Mouse (Mus musculus) A20 (cell line): Measurements from ENCODE around the gene Celsr1.

Experiments used
- DNase-seq: peaks from one replicate; pipeline ENCODE4 v3.0.0-alpha.2; 2011; ENCODE audit warnings: low read depth, low spot score

Gene Celsr1

DNA sequence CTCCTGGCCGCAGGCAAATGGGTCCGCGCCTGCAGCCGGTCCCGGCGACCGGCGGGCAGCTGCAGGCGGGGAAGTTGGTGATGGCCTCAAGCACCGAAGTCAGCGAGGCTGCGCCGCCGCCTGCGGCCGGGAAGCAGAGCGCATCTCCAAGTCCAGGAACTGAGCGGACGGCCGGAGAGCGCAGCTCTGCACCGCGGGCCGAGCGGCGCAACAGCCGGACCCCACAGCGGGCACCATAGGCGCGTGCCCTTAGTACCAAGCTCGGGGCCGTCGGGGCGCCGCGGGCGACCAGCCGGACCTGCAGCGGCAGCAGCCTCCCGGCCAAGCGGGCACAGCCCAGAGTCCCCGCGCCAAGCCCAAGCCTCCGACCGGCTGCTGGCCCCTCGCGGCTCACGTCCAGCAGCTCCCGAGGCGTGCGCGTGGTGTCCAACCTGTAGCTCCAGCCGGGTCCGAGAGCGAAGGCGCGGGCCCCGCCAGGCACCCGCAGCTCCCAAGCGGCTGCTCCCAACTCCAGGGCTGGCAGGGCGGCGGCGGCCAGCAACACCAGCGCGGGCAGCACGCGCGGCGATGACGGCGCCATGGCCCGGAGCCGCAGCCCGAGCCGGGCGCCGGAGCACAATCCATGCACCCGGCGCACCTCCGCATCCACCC, at the start of gene Celsr1:
Gene Celsr1 (minus strand): TSS at position 587 of the 651 bp plus-strand sequence.
- no peak for DNase-seq

DNA sequence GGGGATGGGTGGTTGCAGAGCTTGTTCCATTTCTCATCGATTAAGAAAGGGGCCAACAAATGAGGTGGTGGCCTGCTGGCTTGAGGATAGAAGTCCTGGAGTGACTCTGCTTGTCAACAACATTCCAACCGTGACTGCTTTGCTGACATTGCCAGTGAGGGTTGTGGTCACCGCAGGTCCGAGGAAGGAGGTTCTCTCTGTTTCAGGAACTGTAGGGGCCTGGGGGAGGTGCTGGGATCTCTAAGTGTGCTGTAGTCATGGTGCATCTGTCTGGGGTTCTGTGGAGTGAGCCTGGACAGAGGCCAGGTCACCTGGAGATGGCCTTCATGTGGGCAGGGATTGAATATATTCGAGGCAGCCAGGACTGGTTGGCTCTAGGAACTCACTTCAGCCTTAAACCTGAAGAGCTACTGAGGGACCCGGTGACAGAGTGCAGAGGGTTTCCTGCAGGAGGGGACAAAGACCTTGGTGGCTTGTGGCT, 49.7 kb upstream of the Celsr1 start:
- DNase-seq = no peak

DNA sequence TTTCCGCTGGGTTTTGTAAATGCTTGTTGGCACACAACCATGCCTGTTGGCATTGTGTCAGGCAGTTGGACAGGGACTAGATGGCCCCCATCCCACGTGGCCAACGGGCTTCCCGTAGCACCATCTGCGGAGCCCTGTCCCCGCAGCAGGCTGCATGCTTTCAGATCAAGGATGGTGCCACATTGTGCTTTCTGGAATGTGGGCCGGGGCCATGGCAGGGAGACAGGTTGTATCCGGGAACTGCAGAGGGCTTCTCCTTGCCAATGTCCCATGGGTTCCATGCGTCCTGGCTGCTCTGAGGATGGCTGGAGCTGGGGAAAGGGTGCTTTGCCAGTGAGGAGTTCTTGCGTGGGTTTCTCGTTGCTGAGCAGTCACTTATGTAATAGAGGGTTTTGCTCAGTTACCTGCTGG, 49.0 kb upstream of the Celsr1 start:
- no peak for DNase-seq

DNA sequence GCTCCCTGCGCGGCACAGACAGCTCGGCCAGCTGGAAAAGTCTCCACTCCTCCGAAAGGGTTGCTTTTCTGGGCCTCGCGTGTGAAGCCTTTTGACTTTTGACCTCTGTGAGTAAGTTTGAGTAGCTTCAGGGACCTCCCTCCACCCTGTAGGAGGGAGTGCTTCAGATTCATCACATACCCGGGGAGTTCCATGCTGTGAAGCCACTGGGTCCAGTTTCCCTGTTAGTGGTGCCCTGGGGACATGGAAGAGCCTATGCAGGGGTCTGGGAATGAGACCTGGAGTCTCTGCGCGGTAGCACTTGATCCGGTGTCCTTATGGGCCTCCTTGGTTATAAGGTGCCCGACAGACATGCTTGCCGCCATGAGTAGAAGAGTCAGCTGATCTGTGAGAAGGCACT, 48.1 kb upstream of the Celsr1 start:
- DNase-seq = no peak

DNA sequence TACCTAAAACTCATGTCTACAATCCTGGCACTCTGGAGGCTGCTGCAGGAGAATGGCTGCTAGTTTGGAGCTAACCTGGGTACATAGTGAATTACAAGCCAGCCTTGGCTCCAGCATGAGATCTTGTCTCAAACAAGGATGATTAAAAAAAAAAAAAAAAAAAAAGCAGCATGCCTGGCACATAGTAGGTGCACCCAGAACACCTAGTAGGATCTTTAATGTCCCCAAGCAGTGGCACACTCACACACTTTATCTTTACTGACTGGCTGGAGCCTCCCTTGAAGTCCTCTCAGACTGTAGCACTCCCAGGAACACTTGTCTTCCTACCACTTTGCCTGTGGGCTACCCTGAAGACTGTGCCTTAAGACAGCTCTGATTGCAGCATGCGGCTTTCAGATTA, 46.8 kb upstream of the Celsr1 start:
- no peak for DNase-seq

DNA sequence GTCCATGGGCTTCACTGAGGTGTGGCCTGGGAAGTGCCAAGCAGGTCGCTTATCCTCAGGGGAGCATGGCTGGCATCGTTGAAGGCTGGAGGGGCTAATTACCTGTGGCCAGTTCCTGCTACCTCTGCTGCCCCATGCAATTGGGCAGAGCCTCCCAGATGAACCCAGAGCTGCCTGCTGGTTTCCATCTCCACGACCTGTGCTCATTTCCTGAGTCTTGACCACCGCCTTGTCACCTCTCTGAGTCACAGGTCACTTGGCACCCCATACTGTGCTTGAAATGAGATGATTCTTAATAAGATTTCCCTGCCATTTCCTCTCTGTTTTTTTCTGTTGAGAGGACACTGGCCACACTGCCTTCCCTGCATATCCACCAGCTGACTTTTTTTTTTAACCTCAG, 46.3 kb upstream of the Celsr1 start:
- DNase-seq = no peak

DNA sequence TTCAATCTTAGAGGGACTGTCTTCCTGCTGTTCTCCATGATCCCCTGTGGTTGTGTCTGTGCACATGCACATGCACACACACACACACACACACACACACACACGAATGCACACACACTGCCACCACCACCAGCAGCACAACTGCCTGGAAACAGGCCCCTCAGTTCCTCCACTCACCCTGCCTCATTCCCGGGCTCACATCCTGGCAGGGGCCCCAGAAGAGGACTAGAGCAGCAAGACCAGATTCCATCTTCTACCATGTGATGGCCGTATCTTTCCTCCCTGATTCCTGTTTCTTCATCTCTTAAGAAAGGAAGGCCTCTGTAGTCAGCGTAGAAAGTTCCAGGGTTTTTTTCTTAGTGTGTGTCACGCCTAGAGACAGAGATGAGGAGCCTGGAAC, 45.9 kb upstream of the Celsr1 start:
- DNase-seq = no peak

DNA sequence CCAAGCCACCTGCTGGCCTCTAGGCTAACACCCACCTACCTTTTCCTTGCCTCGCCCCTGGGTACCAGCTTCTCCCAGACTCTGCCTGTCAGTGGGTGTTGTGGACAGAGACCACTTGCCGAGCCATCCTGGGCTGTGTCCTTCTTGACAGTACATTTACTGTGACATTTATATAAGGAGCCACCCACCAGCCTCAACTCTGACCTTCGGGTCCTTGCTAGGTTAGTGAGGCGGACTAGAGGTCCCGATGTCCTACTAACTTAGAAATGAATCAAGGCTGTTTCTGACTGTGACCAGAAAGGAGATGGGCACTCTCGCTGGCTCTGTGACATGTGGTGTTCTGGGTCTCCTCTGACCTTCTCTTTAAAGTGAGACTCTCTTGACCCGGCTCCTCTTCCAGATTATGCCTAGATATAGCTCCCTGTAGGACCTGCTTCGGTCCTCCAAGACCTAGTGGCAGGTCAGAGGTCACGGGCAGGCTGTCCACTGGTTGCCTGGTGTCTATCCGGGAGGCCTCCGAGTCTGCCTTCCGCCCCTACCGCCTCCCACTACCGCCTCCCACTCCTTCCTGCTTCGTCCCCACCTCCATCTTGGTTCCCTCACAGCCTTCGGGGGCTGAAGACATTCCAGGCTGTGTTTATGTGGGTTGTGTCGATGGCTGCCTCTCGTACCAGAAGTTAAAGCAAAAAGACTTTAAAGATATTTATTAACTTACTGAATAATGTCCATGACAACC, 45.1 kb upstream of the Celsr1 start:
- DNase-seq = no peak

DNA sequence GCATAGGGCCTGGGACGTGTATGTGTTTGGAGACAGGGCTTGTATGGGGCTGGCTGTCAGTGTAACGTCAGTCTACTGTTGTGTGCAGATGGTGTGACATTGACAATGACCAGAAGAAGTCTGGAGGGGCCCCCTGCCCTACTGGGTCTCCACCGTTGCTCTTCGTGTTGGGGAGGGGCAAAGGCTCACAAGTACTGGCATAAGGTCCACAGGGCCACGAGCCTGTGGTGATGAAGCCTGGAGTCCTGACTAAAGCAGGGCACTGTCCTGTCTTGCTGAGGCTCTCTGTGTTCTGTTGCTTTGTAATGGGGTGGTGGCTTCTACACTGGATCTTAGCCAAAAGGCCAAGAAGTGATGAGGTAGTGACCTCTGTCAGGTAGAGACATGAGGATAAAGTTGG, 44.4 kb upstream of the Celsr1 start:
- no peak for DNase-seq

DNA sequence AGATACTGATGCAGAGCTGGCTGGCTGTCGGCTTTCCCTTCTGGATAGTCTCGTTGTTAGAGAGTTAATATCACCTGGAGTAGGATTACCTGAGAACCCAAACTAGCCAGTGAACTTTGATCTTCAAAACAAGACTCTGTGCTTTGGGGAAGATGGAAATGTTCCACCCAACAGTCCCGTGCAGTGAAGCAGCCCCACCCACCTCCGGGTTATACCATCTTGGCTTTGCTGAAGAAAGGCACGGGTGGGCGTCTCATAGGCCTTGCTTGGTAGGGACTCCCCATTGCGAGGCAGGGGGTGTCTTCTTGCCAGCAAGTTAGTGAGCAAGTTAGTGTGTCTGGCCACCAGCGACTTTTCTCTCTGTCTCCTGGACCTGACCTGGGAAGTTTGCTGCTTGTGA, 42.8 kb upstream of the Celsr1 start:
- DNase-seq = no peak

DNA sequence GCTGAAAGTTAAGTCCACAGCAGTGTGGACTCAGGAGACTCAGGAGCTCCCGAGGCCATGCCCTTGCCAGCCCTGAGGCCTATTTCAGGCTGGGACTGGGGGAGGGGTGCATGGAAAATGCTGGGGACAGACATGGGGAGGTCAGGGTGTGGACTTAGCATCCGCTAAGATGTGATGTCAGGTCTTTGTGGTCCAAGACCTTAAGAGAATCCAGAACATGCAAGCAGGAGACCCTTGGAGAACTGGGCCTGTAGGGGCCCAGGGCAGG, 42.4 kb upstream of the Celsr1 start:
- no peak for DNase-seq

DNA sequence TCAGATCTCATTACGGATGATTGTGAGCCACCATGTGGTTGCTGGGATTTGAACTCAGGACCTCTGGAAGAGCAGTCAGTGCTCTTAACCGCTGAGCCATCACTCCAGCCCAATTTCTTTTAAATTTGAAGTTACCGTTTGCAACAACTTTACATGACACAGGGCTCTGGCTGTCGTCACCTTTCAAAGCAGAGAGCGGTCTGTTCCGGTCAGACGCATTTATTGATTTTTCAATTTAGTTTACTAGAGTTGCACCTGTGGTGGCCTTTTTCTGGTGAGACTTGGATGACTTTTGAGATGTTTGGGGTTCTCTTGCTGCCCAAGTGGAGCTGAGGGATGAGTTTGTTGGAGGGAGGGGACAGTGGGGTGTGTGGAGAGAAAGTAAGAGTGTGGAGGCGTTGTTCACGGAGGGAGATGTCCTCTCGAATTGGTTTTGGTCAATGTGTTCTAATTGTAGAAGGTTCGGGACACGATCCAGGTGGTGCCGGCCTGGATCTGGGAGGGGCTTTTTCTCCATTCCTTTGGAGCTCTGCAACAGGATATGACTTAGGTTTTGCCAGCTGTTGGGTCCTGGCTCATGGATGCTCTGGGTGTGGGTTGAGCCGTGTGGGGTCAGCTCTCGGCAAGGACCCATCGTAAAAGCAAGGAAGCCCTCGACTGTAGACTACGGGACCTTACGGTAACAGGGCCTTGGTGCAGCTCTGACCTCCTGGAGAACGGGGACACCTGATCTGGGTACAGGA, 41.9 kb upstream of the Celsr1 start:
- no peak for DNase-seq

DNA sequence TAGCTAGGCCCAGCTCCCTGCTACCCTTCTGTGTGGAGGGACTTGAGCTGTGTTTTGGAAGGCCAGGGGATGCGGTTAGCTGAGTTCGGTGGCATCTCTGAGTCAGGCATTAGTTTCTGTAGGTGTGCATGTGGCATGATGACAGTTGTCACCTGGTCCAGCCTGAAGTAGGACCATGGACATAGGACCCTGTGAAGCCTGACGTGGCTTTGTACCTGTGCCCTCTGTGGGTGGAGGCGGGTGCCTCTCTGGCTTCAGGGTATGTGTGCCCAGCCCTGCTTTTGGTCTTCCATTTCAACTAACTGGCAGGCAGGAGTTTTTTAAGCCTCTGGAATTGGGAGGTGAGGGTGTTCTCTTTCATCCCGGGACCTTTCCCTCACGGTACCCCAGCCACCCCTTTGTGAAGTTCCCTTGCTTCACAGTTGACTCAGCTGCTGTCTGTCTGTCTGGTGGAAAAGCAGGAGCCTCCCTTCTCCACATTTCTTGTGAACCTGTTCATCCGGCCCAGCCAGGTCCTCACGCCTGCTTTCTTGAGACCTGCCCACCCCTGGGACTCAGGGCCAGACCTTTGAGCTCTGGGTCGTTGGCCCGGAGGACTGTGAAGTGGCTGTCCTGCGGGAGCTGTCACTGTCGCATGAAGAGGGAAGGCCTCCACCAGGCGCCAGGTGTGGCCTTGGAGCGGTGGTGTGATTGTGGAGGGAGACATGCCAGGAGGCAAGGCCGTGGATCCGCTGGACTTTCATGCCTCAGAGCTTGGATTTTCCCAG, 40.8 kb upstream of the Celsr1 start:
- no peak for DNase-seq

DNA sequence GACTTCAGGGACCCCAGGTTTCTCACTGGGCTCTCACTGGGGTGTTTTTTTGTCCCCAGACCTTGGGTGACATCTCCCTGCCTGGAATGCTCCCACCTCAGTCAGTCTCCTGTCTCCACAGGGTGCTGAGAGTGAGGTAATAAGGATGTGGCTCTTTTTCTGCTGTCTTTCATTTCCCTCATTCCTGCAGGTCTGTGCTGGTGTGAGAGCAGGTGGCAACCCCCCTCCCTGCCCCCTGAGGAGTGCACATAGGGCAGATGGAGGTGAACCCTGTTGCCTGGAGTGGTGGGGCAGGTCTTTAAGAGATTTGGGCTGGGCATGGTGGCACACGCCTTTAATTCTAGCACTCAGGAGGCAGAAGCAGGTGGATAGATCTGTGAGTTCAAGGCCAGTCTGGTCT, 37.6 kb upstream of the Celsr1 start:
- peak; percentile 57 for DNase-seq

DNA sequence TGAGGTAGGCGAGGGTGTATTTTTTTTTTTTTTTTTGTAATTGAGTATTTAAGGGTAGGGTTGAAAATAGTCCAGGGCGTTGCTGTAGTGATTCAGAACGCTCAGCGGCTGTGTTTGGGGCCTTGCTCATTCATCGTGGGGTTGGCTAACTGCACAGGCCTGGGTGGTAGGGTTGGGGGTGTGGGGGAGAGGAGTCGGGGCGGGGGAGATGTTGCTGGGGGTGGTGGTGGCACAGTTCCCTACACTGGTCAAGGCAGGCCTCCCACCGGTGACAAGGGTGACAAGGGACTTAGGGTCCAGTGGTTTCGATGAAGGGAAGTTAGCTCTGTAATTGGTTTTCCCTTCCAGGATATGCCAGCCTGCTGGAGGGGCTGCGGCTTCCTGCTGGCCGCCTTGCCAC, 36.8 kb upstream of the Celsr1 start:
- DNase-seq = no peak

DNA sequence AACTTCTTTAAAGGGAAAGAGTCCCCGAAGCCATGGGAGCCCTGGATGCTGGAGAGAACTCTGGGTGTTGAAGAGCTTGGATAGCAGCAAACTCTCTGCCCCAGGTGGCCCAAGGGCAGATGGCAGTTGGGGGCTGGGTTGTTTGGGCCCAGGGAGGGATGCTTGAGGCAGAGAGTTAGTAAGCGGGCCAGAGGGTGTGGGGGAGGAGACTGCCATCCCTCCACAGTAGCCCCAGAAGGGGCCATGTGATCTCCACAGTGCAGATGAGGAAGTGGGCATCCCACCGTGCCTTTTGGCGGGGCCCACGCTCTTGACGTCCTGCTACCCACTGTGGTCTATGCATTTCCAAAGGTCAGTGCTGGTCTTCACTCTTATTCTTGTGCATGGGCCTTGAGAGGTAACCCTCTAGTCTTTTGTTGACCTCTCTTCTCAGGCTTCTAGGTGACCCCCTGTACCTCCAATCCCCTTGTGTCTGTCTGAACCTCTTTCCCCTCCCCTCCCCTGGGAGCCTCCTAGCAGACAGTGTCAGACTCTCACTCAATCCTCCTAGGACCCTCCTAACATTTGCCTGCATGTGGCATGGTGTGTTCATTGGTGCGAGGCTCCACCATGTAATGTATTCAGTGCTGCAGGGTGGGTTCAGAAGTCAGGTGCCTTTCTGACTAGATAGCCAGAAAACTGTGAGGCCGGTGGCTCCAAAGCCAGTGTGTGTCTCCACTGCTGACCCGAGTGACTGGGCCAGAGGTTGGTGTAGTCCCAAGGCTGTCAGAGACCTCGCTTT, 35.6 kb upstream of the Celsr1 start:
- DNase-seq = peak; percentile 59

DNA sequence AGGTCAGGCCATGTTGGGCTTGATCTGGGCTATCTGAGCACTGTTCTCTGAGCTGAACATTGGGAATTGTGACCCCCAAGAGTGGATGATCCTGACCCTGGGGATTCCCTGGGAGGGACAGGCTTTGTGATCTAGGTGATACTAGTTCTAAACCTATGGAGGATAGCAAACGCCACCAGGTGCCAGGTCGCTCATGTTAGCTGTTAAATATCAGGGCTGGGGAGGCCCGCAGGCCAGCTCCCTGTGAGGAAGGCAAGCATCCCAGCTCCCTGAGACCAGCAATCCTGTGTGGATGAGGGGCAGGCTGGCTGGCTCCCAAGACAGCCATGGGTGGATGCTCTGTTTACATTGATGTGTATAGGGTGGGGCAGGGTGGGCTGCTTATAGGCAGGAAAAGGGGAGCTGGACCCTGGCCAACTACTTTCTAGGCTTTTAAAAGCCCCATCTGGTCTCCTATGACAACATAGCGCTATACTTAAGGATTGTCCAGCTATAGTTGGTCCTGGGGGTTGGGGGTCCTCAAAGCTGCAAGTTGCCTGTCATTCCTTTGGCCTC, 34.4 kb upstream of the Celsr1 start:
- DNase-seq = no peak

DNA sequence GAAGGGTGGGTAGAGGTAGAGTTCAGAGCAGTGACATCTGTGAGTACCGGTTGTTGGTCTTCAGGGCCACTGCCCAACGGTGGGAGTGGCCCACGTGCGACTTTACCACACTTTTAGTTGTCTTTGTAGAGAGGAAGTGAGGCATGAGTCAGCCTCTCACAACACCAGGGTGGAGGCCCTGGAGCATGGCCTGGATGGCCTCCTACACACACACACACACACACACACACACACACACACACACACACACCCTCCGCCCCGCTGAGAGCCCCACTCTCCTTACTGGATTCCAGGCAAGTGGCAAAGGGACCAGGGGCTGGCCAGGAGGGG, 34.0 kb upstream of the Celsr1 start:
- peak; percentile 85 for DNase-seq

DNA sequence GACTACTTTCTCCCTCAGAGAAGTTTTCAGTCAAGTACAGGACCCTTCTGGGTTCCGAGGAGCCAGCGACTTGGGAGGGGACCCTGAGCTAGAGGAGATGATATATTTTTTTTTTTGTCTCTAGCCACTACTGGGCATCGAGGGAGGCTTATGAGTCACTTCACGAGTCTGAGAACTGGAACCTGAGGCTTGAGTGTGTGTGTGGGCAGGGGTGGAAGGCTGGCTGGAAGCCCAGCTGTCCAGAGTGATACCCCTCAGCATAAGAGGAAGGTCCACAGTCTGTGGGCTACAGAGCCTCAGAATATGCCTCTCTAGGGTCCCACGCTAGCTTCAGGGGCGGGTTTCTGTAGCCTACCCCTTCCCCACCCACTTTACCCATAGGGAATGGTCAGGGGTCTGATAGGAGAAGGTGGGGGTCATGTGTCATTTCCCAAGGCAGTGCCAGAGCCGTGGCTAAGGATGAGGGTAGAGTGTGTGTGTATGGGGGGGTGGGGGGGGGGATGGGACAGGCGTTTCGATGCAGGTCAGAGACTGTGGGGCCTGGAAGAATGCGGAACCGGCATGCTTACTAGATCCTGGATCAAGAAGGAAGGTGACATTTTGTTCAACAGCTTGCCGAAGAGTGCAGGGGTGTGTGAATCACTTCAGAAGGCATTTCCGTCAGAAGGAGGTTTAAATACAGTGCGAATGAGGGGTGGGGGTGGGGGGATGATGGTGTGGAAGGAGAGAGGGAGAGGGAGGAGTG, 33.4 kb upstream of the Celsr1 start:
- DNase-seq = peak; percentile 36

DNA sequence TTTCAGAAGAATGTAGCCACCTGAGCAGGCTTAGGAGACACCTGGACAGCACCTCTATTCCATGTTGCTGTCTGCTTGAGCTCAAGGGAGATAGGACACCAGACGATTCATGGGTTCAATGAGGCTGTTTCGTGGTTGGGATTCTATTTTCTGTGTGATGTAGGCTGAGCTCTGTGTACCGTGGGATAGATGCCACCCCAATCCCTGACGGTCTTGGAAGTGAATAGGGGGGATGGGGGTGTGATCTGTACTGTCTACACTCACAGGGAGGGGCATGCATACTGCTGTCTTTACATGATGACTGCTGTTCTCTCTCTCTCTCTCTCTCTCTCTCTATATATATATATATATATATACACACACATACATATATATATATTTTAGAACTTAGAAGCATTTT, 31.8 kb upstream of the Celsr1 start:
- no peak for DNase-seq

DNA sequence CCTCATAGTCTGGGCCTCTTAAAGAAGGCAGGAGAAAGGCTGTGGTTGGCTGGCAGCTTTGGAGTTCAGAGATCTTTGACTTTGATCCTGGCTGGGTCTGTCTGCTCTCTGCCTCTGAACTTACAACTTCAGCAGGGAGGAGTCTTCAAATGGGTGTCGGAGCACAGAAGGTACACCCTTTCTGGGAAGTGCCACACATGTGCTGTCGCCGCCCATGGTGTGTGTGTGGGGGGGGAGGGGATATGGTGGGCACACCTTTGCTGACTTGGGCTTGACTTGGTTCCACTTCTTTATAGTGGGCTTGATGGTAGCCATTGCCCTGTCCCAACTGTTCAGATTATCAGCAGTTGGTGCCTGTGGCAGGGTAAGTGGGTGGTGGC, 31.3 kb upstream of the Celsr1 start:
- no peak for DNase-seq
